Mouse (Mus musculus): ENCODE data around the gene Col11a1. TPM values are rescaled to one million over a fixed set of nuclear protein-coding genes. Genes with fewer than 3 reads are reported as not detected.

The Col11a1 gene
- total RNA-seq (2014; rRNA removed) (not detected in 2 replicates), polyA plus RNA-seq (2012; rRNA removed) (not detected in 2 replicates)

GRCm38 (mm10) chr3:114029971-114030635 lies at the start of gene Col11a1:
TSS of gene Col11a1 (plus strand) at chr3:114030540.
- DNase-seq (ENCODE audit: extremely low read depth, low read depth, low spot score) = no peak
- H3K4me1 ChIP-seq (ENCODE audit: control insufficient read depth, insufficient read depth, low read length) = peaks cover 2% of the 10 kb centered on the region; the same call in 1 of the 2 replicates
- H3K36me3 ChIP-seq (ENCODE audit: control insufficient read depth, insufficient read depth, low read length) = no peaks in the 10 kb centered on the region
- H3K27ac ChIP-seq (replicated peaks; ENCODE audit: insufficient read depth, low read depth, low read length) = no peak within 1 kb of the TSS
- peaks cover 18% of the 10 kb centered on the region; the same call in 1 of the 2 replicates for H3K27me3 ChIP-seq (ENCODE audit: control insufficient read depth, insufficient read depth, low read length)
- no peak within 1 kb of the TSS for H3K4me3 ChIP-seq (ENCODE audit: insufficient read depth, low read depth, low read length)
- no peak within 1 kb of the TSS for H3K9ac ChIP-seq (ENCODE audit: low read depth, low read length)
- TF ChIP-seq POLR2A (IDR thresholded peaks at IDR 0.05; ENCODE audit: extremely low read depth, insufficient read depth, low read length) (no peak), CTCF (IDR thresholded peaks at IDR 0.05; ENCODE audit: low read depth, low read length) (no peak)
- under 1% methylated on average over 19 of the region's 19 CpGs for WGBS
- no peaks in the 10 kb centered on the region for H3K79me2 ChIP-seq (ENCODE audit: control insufficient read depth, insufficient read depth, low read length)

GRCm38 (mm10) chr3:113990936-113991335 lies 39.4 kb upstream of the Col11a1 start:
- whole genome bisulfite sequencing = 84% methylated on average over 6 of the region's 6 CpGs
- DNase-seq (ENCODE audit: extremely low read depth, low read depth, low spot score) = no peak

GRCm38 (mm10) chr3:114030886-114031285 lies 546 bp downstream of the Col11a1 start:
- Histone ChIP-seq H3K9ac (ENCODE audit: low read depth, low read length) (no peak overlapping the region), H3K4me1 (ENCODE audit: control insufficient read depth, insufficient read depth, low read length) (peaks cover 2% of the 10 kb centered on the region; the same call in 1 of the 2 replicates), H3K79me2 (ENCODE audit: control insufficient read depth, insufficient read depth, low read length) (no peaks in the 10 kb centered on the region), H3K27ac (replicated peaks; ENCODE audit: insufficient read depth, low read depth, low read length) (no peak overlapping the region), H3K36me3 (ENCODE audit: control insufficient read depth, insufficient read depth, low read length) (no peaks in the 10 kb centered on the region), H3K27me3 (ENCODE audit: control insufficient read depth, insufficient read depth, low read length) (peaks cover 18% of the 10 kb centered on the region; the same call in 1 of the 2 replicates), H3K4me3 (ENCODE audit: insufficient read depth, low read depth, low read length) (no peak overlapping the region)
- 4% methylated on average over 9 of the region's 9 CpGs for WGBS
- no peak for TF ChIP-seq CTCF (IDR thresholded peaks at IDR 0.05; ENCODE audit: low read depth, low read length)
- no peak for TF ChIP-seq POLR2A (IDR thresholded peaks at IDR 0.05; ENCODE audit: extremely low read depth, insufficient read depth, low read length)
- no peak for DNase-seq (ENCODE audit: extremely low read depth, low read depth, low spot score)

More at GRCm38 (mm10) chr3:113990936-113991335, 39.4 kb upstream of the Col11a1 start:
- H3K4me1 ChIP-seq (ENCODE audit: control insufficient read depth, insufficient read depth, low read length) = no peaks in the 10 kb centered on the region
- no peak overlapping the region for H3K9ac ChIP-seq (ENCODE audit: low read depth, low read length)
- no peaks in the 10 kb centered on the region for H3K79me2 ChIP-seq (ENCODE audit: control insufficient read depth, insufficient read depth, low read length)
- TF ChIP-seq POLR2A (IDR thresholded peaks at IDR 0.05; ENCODE audit: extremely low read depth, insufficient read depth, low read length) (no peak), CTCF (IDR thresholded peaks at IDR 0.05; ENCODE audit: low read depth, low read length) (no peak)
- no peaks in the 10 kb centered on the region for H3K36me3 ChIP-seq (ENCODE audit: control insufficient read depth, insufficient read depth, low read length)
- H3K4me3 ChIP-seq (ENCODE audit: insufficient read depth, low read depth, low read length) = no peak overlapping the region
- H3K27me3 ChIP-seq (ENCODE audit: control insufficient read depth, insufficient read depth, low read length) = no peaks in the 10 kb centered on the region
- H3K27ac ChIP-seq (replicated peaks; ENCODE audit: insufficient read depth, low read depth, low read length) = no peak overlapping the region

GRCm38 (mm10) chr3:114031351-114032213 lies 1.2 kb downstream of the Col11a1 start:
- Histone ChIP-seq H3K79me2 (ENCODE audit: control insufficient read depth, insufficient read depth, low read length) (no peaks in the 10 kb centered on the region), H3K9ac (ENCODE audit: low read depth, low read length) (no peak overlapping the region), H3K4me3 (ENCODE audit: insufficient read depth, low read depth, low read length) (no peak overlapping the region), H3K4me1 (ENCODE audit: control insufficient read depth, insufficient read depth, low read length) (peaks cover 2% of the 10 kb centered on the region; the same call in 1 of the 2 replicates), H3K27me3 (ENCODE audit: control insufficient read depth, insufficient read depth, low read length) (peaks cover 18% of the 10 kb centered on the region; the same call in 1 of the 2 replicates), H3K36me3 (ENCODE audit: control insufficient read depth, insufficient read depth, low read length) (no peaks in the 10 kb centered on the region), H3K27ac (replicated peaks; ENCODE audit: insufficient read depth, low read depth, low read length) (no peak overlapping the region)
- DNase-seq (ENCODE audit: extremely low read depth, low read depth, low spot score) = no peak
- no peak for TF ChIP-seq POLR2A (IDR thresholded peaks at IDR 0.05; ENCODE audit: extremely low read depth, insufficient read depth, low read length)
- TF ChIP-seq CTCF (IDR thresholded peaks at IDR 0.05; ENCODE audit: low read depth, low read length) = no peak
- WGBS = 4% methylated on average over 21 of the region's 21 CpGs

GRCm38 (mm10) chr3:114032333-114032732 lies 2.0 kb downstream of the Col11a1 start:
- DNase-seq (ENCODE audit: extremely low read depth, low read depth, low spot score) = no peak
- H3K36me3 ChIP-seq (ENCODE audit: control insufficient read depth, insufficient read depth, low read length) = no peaks in the 10 kb centered on the region
- TF ChIP-seq CTCF (IDR thresholded peaks at IDR 0.05; ENCODE audit: low read depth, low read length) (no peak), POLR2A (IDR thresholded peaks at IDR 0.05; ENCODE audit: extremely low read depth, insufficient read depth, low read length) (no peak)
- no peak overlapping the region for H3K9ac ChIP-seq (ENCODE audit: low read depth, low read length)
- peaks cover 2% of the 10 kb centered on the region; the same call in 1 of the 2 replicates for H3K4me1 ChIP-seq (ENCODE audit: control insufficient read depth, insufficient read depth, low read length)
- no peaks in the 10 kb centered on the region for H3K79me2 ChIP-seq (ENCODE audit: control insufficient read depth, insufficient read depth, low read length)
- H3K27me3 ChIP-seq (ENCODE audit: control insufficient read depth, insufficient read depth, low read length) = peaks cover 18% of the 10 kb centered on the region; the same call in 1 of the 2 replicates
- H3K4me3 ChIP-seq (ENCODE audit: insufficient read depth, low read depth, low read length) = no peak overlapping the region
- no peak overlapping the region for H3K27ac ChIP-seq (replicated peaks; ENCODE audit: insufficient read depth, low read depth, low read length)
- WGBS = 5% methylated on average over 4 of the region's 4 CpGs
